Mouse (Mus musculus) E14TG2a.4 (cell line): Measurements from ENCODE around the gene Smo.

Experiments
- CTCF ChIP-seq: conservative IDR thresholded peaks from 2 replicates; pipeline ENCODE4 v1.5.1; 2014; ENCODE audit warnings: low read length
- NANOG ChIP-seq: IDR thresholded peaks from 2 replicates; pipeline ENCODE4 v1.6.1; 2014; ENCODE audit warnings: borderline replicate concordance, low read length, mixed read lengths

- TF ChIP-seq CTCF, result no peak
- no peak for TF ChIP-seq NANOG
Measured at GRCm38 (mm10) chr6:29697139-29697538, 38.2 kb upstream of the Smo start.
